Mouse (Mus musculus): ENCODE measurements around the gene Slc5a4a.

DNA sequence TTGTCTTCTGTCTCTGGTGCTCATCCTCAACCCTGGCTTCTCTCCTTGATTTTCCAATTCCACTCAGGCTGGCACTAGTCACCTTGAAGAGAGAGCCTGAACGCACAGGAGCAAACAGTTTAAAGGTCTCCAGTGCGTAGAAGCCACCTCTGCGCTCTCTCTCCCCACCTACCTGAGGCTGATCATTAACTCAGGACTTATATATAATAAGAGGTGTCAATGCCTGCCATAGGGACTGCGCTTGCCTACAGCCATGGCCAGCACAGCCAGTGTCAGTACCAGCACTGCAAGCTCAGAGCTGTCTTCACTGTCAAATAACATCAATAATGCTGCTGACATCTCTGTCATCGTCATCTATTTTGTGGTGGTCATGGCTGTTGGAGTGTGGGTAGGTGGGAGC lies at the start of gene Slc5a4a:
- TF ChIP-seq CTCF (IDR thresholded peaks at IDR 0.05; ENCODE audit: control insufficient read depth, insufficient read depth, insufficient read length) (no peak), CEBPB (IDR thresholded peaks at IDR 0.05; ENCODE audit: low read depth) (no peak), USF1 (IDR thresholded peaks at IDR 0.05; ENCODE audit: low read depth) (no peak)
